Mouse (Mus musculus) thymus, postnatal 36 days (tissue): ENCODE data around the gene Sfpq.
"Not testable (repeated sequence)": the region's sequence is repeated elsewhere in the genome, so short reads cannot be mapped to it uniquely, and the experiment has no call there.

Source experiments
- DNase-seq, 2 experiments: peaks; one replicate each; pipeline ENCODE4 v3.0.0; 2022; ENCODE audit warnings: mixed read lengths in 2 of 2

Sfpq gene

GRCm38 (mm10) chr4:127021151-127021945 is at the start of gene Sfpq:
Sfpq (plus strand) TSS chr4:127021324.
- peak; percentile 96 to 99 for DNase-seq

GRCm38 (mm10) chr4:126977467-126977866 is 43.7 kb upstream of the Sfpq start:
- peak; percentile 24 to 36 for DNase-seq

DNA sequence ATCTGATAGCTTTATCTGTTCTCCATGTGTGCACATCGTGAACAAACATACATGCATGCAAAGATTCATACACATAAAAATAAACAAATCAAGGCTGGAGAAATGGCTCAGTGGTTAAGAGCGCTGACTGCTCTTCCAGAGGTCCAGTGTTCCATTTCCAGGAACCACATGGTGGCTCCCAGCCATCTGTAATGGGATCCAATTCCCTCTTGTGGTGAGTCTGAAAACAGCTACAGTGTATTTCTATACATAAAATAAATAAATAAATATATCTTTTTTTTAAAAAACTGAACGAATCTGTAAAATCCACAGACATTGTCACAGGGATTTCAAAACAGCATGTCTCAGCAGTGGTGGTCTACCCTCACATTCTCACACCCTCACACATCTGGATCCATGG is 42.4 kb upstream of the Sfpq start:
- DNase-seq = no peak

DNA sequence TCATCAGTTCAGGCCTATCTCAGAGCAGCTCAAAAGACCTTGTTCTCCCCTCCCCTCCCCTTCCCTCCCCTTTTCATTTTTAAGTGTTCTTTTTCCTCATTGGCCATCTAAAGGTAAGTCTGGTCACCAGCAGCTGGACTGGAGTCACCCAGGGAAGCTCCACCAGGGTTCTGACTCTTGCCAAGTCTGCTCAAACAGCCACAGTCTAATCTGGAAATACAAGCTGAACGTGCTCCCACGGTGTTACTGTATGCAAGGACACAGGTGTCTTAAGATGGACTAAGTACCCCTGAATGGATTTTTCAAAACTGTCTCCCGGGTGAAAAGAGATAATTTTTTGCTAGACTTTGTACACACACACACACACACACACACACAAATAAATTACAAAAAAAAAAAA is 37.8 kb upstream of the Sfpq start:
- DNase-seq = no peak

DNA sequence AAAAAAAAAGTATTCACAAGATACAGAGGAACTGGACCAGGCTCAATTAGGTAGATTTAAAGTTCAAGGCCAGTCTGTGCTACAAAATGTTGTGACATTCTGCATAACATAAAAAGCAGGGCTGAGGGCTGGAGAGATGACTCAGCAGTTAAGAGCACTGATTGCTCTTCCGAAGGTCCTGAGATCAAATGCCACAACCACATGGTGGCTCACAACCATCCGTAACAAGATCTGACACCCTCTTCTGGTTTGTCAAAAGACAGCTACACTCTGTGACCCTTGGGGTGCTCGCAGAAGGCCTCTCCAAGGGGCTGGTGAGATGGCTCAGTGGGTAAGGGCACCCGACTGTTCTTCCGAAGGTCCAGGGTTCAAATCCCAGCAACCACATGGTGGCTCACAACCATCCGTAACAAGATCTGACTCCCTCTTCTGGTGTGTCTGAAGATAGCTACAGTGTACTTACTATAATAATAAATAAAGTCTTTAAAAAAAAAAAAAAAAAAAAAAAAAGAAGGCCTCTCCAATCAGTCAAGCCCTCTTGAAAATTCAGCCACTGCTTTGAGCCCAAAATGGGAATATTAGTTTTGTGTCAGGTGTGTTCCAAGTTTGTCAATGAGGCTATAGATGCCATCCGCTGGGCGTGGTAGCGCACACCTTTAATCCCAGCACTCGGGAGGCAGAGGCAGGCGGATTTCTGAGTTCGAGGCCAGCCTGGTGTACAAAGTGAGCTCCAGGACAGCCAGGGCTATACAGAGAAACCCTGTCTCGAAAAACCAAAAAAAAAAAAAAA is 37.2 kb upstream of the Sfpq start:
- DNase-seq = not testable (repeated sequence)

- no peak for DNase-seq
Measured at GRCm38 (mm10) chr4:126986768-126987167, 34.4 kb upstream of the Sfpq start.

DNA sequence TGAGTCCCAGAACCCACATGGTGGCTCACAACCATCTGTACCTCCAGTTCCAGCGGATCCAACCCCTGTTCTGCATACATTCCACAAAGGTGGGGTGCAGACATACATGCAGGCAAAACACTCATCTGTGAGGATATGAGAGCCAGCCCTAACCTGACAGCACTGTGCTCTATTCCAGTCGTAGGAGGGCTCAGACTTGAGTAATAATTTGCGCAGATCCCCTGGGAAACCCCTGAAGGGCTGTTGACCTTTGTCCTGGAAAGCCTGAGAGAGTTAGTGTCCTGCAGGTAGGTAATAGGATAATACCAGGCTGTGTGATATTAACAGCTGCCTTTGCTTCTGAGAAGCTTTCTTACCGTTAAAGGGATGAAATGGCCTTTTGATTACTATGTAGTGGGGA is 32.6 kb upstream of the Sfpq start:
- DNase-seq = no peak

- DNase-seq = no peak
Measured at GRCm38 (mm10) chr4:126990553-126990952, 30.6 kb upstream of the Sfpq start.

GRCm38 (mm10) chr4:126992356-126992755 is 28.8 kb upstream of the Sfpq start:
- DNase-seq = peak; percentile 8 to 12

DNA sequence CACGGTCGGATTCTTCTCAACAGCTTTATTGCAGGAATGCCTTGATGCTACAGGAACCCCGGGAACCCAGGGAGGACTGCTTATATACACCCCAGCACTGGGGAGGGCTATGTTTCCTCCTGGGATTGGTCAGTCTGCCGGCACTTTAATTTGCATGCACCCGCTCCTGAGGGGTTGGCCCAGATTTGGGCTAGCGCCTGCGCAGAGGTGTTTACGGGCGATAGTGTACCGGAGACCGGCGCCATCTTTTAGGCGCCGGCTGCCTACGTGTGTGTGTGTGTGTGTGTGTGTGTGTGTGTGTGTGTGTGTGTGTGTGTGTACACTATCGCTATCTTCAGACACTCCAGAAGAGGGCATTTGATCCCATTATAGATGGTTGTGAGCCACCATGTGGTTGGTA is 21.8 kb upstream of the Sfpq start:
- DNase-seq = not testable (repeated sequence)

GRCm38 (mm10) chr4:127000601-127001105 is 20.5 kb upstream of the Sfpq start:
- DNase-seq = no peak

- no peak for DNase-seq
Measured at GRCm38 (mm10) chr4:127004384-127004783, 16.7 kb upstream of the Sfpq start.

DNA sequence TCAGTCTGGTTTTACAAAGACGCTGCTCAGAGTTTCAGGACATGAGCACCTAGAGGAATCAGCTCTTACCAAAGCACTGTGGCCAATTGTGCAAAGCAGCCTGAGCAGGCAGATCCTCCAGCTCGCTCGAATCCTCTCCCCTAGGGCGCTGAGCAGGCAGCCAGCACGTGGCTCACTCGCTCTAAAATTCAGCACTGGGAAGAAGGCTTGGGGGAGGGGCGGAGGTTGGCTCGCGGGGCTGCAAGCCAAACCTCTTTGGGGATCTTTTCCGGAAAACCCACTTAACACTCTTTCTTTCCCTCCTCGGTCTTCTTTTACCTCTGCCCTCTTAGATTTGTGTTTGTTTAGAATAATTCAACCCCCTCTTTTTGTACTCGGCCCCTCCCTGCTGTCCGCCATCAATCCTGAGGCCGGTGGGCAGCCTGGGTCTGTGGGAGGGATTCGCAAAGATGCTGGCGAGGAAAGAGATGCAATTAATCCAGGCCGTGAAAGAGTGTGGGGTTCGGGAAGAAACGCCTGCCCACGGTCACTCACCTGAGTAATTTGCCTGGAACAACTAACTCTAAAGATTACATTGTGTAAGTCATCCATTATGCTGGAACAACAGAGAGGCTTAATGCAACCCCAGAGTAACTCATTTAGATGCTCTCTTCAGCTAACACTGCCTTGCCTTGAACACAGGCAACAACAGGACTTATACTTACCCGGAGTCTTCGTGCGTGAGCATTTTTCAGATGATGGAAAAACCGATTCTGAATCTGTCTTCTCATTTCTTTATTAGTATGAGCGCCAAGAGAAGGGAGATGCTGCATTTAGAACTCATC is 15.8 kb upstream of the Sfpq start:
- peak; percentile 21 to 34 for DNase-seq

- peak; percentile 82 for DNase-seq
Measured at GRCm38 (mm10) chr4:127015294-127015993, 5.7 kb upstream of the Sfpq start.

GRCm38 (mm10) chr4:127016366-127016765 is 4.8 kb upstream of the Sfpq start:
- no peak for DNase-seq

DNA sequence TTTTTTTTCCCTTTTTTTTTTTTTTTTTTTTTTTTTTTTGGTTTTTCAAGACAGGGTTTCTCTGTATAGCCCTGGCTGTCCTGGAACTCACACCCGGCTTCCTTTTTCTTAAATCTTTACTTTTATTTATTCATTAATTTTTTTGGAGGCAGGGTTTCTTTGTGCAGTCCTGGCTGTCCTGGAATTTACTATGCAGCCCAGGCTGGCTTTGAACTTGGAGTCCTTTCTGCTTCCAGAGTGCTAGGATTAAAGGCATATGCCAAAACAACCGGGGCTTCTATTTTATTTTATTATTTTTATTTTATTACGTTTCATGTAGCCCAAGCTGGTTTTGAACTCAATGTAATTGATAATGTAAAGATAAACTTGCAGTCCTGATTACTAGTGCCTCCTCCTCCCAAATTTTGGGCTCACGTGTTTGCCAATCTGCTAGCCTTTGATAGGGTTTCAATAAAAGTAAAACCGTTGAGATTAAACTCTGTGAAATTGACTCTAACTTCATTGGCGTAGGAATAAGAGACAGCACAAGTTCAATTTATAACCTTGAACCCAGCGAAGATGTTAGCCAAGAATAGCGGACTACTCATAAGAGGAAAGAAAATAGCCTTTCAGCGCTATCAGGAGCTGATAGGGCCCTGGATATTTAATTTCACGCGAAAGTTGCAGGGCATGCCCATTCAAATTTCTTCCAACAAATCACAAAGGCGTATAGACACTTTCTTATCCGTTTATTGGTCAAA is 543 bp upstream of the Sfpq start:
- no peak for DNase-seq

GRCm38 (mm10) chr4:127021989-127022626 is 984 bp downstream of the Sfpq start:
- peak; percentile 85 to 91 for DNase-seq

GRCm38 (mm10) chr4:127023201-127023600 is 2.1 kb downstream of the Sfpq start:
- no peak for DNase-seq

DNA sequence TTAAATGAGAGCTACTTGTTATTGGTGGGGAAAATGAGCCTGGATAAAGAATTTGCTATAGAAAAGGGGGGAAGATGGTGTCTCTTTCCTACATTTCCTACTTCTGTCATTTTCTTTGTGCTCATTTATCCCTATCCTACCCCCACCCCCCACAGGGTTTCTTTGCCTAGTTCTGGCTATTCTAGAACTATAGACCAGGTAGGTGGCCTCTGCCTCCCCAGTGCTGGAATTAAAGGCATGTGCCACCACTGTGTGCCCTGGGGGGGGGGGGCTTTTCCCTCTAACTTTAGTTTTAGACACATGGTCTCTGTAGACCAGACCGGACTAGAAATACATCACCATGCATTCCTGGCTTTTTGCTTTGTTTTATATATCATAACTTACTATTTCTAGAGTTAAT is 3.1 kb downstream of the Sfpq start:
- no peak for DNase-seq

GRCm38 (mm10) chr4:127026826-127027225 is 5.7 kb downstream of the Sfpq start:
- DNase-seq = no peak
